Mouse (Mus musculus): ENCODE measurements around the gene Ppl. TPM values are rescaled to one million over a fixed set of nuclear protein-coding genes. Genes with fewer than 3 reads are reported as not detected.

The Ppl gene
- polyA plus RNA-seq (2014; fragmentation: Nextera tagmentation; extraction: Ambion mirVana), result 0.08 and 0.11 TPM in 2 replicates

DNA sequence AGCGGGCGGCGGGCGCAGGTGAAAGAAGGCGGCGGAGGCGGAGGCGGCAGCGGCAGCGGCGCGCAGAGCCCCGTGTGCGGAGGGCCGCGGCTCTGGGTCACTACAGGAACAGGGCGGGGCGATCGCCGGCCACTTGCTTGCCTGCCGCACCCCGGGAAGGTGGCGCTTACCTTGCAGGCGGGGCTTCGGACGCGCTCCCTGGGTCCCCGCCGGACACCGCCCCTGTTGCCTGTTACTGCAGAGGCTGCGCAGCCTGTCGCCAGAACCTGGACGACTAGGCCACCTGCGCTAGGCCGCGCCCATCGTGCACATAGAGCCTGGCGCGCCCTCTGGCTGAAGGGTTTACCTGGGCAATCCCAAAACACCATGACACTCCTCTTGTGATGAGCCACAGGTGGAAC is at the start of gene Ppl:
Gene Ppl, minus strand, starts transcription at position 21 of the 401 bp plus-strand sequence.
- no peaks in the 10 kb centered on the region for H3K36me3 ChIP-seq (ENCODE audit: control insufficient read depth, insufficient read depth, low read length)
- H3K27ac ChIP-seq (ENCODE audit: low read depth, low read length), result no peak within 1 kb of the TSS
- H3K4me2 ChIP-seq (ENCODE audit: low read length), result peak within 1 kb of the TSS; percentile 38
- ATAC-seq (no peak), DNase-seq (ENCODE audit: low spot score) (no peak)
- peaks cover 37% of the 10 kb centered on the region for H3K27me3 ChIP-seq (replicated peaks; ENCODE audit: control insufficient read depth, insufficient read depth, low read length)
- WGBS, result under 1% methylated on average over 36 of the region's 39 CpGs
- no peaks in the 10 kb centered on the region for H3K9me3 ChIP-seq (replicated peaks; ENCODE audit: control insufficient read depth, low read length)
- no peak within 1 kb of the TSS for H3K9ac ChIP-seq (ENCODE audit: low read length)
- H3K4me1 ChIP-seq (ENCODE audit: control insufficient read depth, insufficient read depth, low read length), result no peaks in the 10 kb centered on the region
- peak within 1 kb of the TSS; percentile 19 for H3K4me3 ChIP-seq (ENCODE audit: low read depth, low read length)

DNA sequence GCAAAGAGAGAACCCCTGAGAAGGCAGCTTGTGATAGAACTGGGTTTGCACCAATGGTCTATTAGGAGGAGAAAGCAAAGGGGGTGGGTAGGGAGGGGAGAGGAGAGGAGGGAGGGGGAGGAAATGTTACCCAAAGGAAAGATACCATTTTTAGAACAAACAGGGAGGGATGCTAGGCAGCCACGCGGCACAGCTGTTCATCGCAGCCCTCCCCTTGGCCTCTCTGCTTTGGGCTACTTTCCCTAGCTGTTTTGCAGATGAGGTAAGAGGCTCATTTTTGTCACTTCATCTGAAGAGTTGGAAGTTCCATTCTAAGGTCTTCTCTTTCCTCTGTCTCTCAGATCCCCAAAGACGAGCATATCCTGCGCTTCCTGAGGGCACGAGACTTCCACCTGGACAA is 40.4 kb upstream of the Ppl start:
- WGBS, result 90% methylated on average over 6 of the region's 6 CpGs

DNA sequence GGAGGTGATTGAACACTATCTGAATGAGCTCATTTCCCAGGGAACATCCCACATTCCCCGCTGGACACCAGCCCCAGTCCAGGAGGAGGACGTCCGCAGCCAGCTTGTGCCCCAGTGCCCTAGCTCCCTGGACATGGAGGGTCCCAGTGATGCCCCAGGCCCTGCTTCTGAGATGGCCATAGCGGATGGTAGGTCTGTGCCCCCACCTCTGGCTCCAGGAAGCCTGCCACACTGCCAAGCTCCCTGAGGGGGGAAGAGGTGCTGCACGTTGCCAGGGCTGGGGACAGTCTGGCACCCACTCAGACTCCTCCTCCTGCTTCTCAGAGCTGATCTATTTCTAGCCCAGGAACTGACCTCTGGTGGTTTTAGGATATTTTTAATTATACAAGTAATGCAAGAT is 36.6 kb upstream of the Ppl start:
- no peaks in the 10 kb centered on the region for H3K27me3 ChIP-seq (replicated peaks; ENCODE audit: control insufficient read depth, insufficient read depth, low read length)
- H3K4me2 ChIP-seq (ENCODE audit: low read length), result no peak overlapping the region
- H3K9me3 ChIP-seq (replicated peaks; ENCODE audit: control insufficient read depth, low read length), result no peaks in the 10 kb centered on the region
- DNase-seq (ENCODE audit: low spot score) (no peak), ATAC-seq (no peak)
- WGBS, result 81% methylated on average over 5 of the region's 5 CpGs
- no peaks in the 10 kb centered on the region for H3K4me1 ChIP-seq (ENCODE audit: control insufficient read depth, insufficient read depth, low read length)
- no peak overlapping the region for H3K4me3 ChIP-seq (ENCODE audit: low read depth, low read length)
- H3K9ac ChIP-seq (ENCODE audit: low read length), result no peak overlapping the region
- no peak overlapping the region for H3K27ac ChIP-seq (ENCODE audit: low read depth, low read length)
- H3K36me3 ChIP-seq (ENCODE audit: control insufficient read depth, insufficient read depth, low read length), result no peaks in the 10 kb centered on the region

More for the DNA sequence above, 40.4 kb upstream of the Ppl start:
- Histone ChIP-seq H3K9me3 (replicated peaks; ENCODE audit: control insufficient read depth, low read length) (no peaks in the 10 kb centered on the region), H3K4me1 (ENCODE audit: control insufficient read depth, insufficient read depth, low read length) (no peaks in the 10 kb centered on the region), H3K9ac (ENCODE audit: low read length) (no peak overlapping the region), H3K27ac (ENCODE audit: low read depth, low read length) (no peak overlapping the region), H3K27me3 (replicated peaks; ENCODE audit: control insufficient read depth, insufficient read depth, low read length) (no peaks in the 10 kb centered on the region), H3K4me2 (ENCODE audit: low read length) (no peak overlapping the region), H3K4me3 (ENCODE audit: low read depth, low read length) (no peak overlapping the region), H3K36me3 (ENCODE audit: control insufficient read depth, insufficient read depth, low read length) (no peaks in the 10 kb centered on the region)
- ATAC-seq (no peak), DNase-seq (ENCODE audit: low spot score) (no peak)

DNA sequence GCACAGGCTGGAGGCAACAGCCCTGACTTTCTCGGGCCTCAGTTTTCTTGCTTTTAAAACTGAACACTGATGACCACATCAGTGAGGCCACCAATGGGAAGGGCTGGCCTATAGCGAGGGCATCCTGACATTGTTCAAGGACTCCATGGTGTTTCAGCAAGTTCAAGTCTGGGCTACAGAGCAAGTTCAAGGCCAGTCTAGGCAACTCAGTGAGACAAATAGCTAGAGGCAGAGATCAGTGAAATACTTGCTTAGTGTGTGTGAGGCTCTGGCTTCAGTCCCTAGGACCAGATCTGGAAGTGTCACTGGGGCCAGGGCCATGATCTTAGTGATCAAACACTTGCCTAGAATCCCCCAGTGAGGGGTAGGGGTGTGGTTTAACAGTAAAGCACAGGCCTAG is 35.8 kb upstream of the Ppl start:
- Histone ChIP-seq H3K36me3 (ENCODE audit: control insufficient read depth, insufficient read depth, low read length) (no peaks in the 10 kb centered on the region), H3K4me3 (ENCODE audit: low read depth, low read length) (no peak overlapping the region), H3K4me1 (ENCODE audit: control insufficient read depth, insufficient read depth, low read length) (no peaks in the 10 kb centered on the region), H3K9ac (ENCODE audit: low read length) (no peak overlapping the region), H3K9me3 (replicated peaks; ENCODE audit: control insufficient read depth, low read length) (no peaks in the 10 kb centered on the region), H3K4me2 (ENCODE audit: low read length) (no peak overlapping the region), H3K27ac (ENCODE audit: low read depth, low read length) (no peak overlapping the region), H3K27me3 (replicated peaks; ENCODE audit: control insufficient read depth, insufficient read depth, low read length) (no peaks in the 10 kb centered on the region)
- no peak for DNase-seq (ENCODE audit: low spot score)
- ATAC-seq, result no peak
- WGBS, result 83% methylated on average over 2 of the region's 2 CpGs

DNA sequence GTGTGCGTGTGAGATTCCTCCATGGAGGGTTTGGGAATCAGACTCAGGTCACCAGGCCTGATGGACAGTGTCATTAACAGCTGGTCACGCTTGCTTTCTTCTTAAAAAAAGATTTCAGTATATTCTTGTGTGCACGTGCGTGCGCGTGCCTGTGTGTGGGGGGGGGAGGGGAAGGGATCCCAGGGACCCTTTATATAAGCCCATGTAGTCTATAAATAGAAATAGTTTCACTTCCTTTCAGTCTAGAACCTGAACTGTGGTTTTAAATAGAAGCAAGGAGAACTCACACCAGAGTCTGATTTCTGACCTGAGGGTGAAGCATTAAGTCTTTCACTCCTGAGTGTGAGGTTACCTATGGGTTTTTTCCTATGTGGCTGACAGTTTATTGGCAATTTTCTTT is 32.1 kb upstream of the Ppl start:
- Histone ChIP-seq H3K36me3 (ENCODE audit: control insufficient read depth, insufficient read depth, low read length) (no peaks in the 10 kb centered on the region), H3K9ac (ENCODE audit: low read length) (no peak overlapping the region), H3K9me3 (replicated peaks; ENCODE audit: control insufficient read depth, low read length) (no peaks in the 10 kb centered on the region), H3K4me2 (ENCODE audit: low read length) (no peak overlapping the region), H3K27ac (ENCODE audit: low read depth, low read length) (no peak overlapping the region), H3K4me1 (ENCODE audit: control insufficient read depth, insufficient read depth, low read length) (no peaks in the 10 kb centered on the region), H3K27me3 (replicated peaks; ENCODE audit: control insufficient read depth, insufficient read depth, low read length) (no peaks in the 10 kb centered on the region), H3K4me3 (ENCODE audit: low read depth, low read length) (no peak overlapping the region)
- ATAC-seq (no peak), DNase-seq (ENCODE audit: low spot score) (no peak)
- WGBS, result 85% methylated on average over 6 of the region's 6 CpGs

DNA sequence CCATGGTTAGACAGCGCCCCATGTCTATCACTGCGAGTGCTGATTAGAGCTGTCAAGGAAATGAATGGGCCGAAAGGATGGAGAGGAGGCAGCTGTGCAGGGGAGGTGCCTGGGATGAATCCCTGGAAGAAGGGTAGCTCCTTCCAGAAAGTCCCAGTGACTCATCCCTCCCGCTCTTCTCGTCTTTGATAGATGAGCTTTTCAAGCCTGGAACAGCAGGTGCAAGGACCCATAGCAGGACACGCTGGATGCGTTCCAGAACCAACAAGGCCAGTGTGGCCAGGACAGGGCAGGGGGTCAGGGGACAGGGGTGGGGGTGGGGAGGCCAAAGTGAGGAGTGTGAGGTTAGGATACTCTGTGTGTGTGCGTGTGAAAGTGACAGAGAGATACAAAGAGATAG is 27.0 kb upstream of the Ppl start:
- Histone ChIP-seq H3K9me3 (replicated peaks; ENCODE audit: control insufficient read depth, low read length) (no peaks in the 10 kb centered on the region), H3K36me3 (ENCODE audit: control insufficient read depth, insufficient read depth, low read length) (no peaks in the 10 kb centered on the region), H3K4me2 (ENCODE audit: low read length) (no peak overlapping the region), H3K4me3 (ENCODE audit: low read depth, low read length) (no peak overlapping the region), H3K4me1 (ENCODE audit: control insufficient read depth, insufficient read depth, low read length) (no peaks in the 10 kb centered on the region), H3K27me3 (replicated peaks; ENCODE audit: control insufficient read depth, insufficient read depth, low read length) (no peaks in the 10 kb centered on the region), H3K9ac (ENCODE audit: low read length) (no peak overlapping the region), H3K27ac (ENCODE audit: low read depth, low read length) (no peak overlapping the region)
- ATAC-seq (no peak), DNase-seq (ENCODE audit: low spot score) (no peak)
- 84% methylated on average over 8 of the region's 8 CpGs for WGBS

DNA sequence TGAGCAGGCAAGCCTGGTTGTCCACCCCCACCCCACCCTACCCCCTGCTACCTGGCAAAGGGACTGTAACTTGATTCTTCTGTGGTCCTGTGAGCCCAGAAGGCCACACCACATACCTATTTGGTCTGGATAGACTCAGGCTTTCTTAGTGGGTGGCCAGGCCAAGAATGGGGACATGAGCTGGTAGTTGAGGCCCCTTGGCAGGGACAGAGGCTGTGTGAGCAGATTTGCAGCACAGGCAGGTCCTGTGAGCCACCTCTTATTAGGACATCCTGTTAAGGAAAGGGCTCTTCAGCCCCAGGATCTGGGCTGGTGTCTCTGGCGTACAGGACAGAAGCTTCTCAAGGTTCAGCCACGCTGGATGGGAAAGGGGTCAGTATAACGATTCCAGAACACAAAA is 24.9 kb upstream of the Ppl start:
- Histone ChIP-seq H3K9ac (ENCODE audit: low read length) (no peak overlapping the region), H3K27me3 (replicated peaks; ENCODE audit: control insufficient read depth, insufficient read depth, low read length) (no peaks in the 10 kb centered on the region), H3K9me3 (replicated peaks; ENCODE audit: control insufficient read depth, low read length) (no peaks in the 10 kb centered on the region), H3K4me3 (ENCODE audit: low read depth, low read length) (no peak overlapping the region), H3K4me2 (ENCODE audit: low read length) (no peak overlapping the region), H3K36me3 (ENCODE audit: control insufficient read depth, insufficient read depth, low read length) (no peaks in the 10 kb centered on the region), H3K27ac (ENCODE audit: low read depth, low read length) (no peak overlapping the region), H3K4me1 (ENCODE audit: control insufficient read depth, insufficient read depth, low read length) (peaks cover 5% of the 10 kb centered on the region; the same call in 1 of the 2 replicates)
- ATAC-seq, result no peak
- no peak for DNase-seq (ENCODE audit: low spot score)
- WGBS, result 84% methylated on average over 3 of the region's 3 CpGs

DNA sequence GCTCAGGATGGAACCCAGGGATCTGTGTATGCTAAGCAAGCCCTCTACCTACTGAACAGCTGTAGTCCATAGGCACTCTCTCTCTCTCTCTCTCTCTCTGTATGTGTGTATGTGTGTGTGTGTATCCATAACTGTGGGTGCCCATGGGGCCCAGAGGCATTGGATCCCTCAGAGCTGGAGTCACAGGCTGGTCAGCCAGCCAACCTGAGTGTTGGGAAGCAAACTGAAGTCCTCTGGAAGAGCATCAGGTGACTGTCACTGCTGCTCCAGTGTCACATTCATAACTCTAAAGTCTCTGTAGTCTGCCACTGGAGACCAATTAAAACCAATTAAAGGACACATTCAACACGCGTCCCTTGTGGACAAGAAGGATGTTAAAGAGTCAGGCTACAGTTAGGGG is 24.3 kb upstream of the Ppl start:
- H3K9ac ChIP-seq (ENCODE audit: low read length), result no peak overlapping the region
- H3K9me3 ChIP-seq (replicated peaks; ENCODE audit: control insufficient read depth, low read length), result no peaks in the 10 kb centered on the region
- 64% methylated on average over 2 of the region's 2 CpGs for WGBS
- H3K36me3 ChIP-seq (ENCODE audit: control insufficient read depth, insufficient read depth, low read length), result no peaks in the 10 kb centered on the region
- peaks cover 5% of the 10 kb centered on the region; the same call in 1 of the 2 replicates for H3K4me1 ChIP-seq (ENCODE audit: control insufficient read depth, insufficient read depth, low read length)
- no peak overlapping the region for H3K4me2 ChIP-seq (ENCODE audit: low read length)
- no peak overlapping the region for H3K4me3 ChIP-seq (ENCODE audit: low read depth, low read length)
- no peaks in the 10 kb centered on the region for H3K27me3 ChIP-seq (replicated peaks; ENCODE audit: control insufficient read depth, insufficient read depth, low read length)
- no peak for DNase-seq (ENCODE audit: low spot score)
- ATAC-seq, result no peak
- H3K27ac ChIP-seq (ENCODE audit: low read depth, low read length), result no peak overlapping the region

DNA sequence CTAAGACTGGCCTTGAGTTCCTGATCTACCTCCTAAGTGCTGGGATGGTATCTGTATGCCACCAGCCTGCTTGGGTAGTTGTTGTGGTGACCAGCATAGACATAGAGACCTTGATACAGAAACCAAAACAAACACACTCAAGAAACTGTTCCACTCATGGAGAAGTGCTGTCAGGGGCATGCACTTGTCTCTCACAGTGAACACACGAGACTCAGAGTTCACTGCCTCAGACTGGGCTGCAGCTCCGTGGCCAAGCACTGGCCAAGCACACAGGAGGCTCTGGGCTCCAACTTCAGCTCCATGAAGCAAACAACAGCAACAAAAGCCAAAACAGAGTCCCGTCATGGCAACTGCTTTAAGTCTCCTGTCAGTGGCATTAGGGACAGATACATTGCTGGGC is 22.8 kb upstream of the Ppl start:
- DNase-seq (ENCODE audit: low spot score), result no peak
- Histone ChIP-seq H3K9ac (ENCODE audit: low read length) (no peak overlapping the region), H3K4me2 (ENCODE audit: low read length) (no peak overlapping the region), H3K4me1 (ENCODE audit: control insufficient read depth, insufficient read depth, low read length) (peaks cover 5% of the 10 kb centered on the region; the same call in 1 of the 2 replicates), H3K36me3 (ENCODE audit: control insufficient read depth, insufficient read depth, low read length) (no peaks in the 10 kb centered on the region), H3K27ac (ENCODE audit: low read depth, low read length) (no peak overlapping the region), H3K4me3 (ENCODE audit: low read depth, low read length) (no peak overlapping the region), H3K27me3 (replicated peaks; ENCODE audit: control insufficient read depth, insufficient read depth, low read length) (no peaks in the 10 kb centered on the region), H3K9me3 (replicated peaks; ENCODE audit: control insufficient read depth, low read length) (no peaks in the 10 kb centered on the region)
- WGBS, result 66% methylated on average over 3 of the region's 3 CpGs
- ATAC-seq, result no peak
